Mouse (Mus musculus): ENCODE results near the gene Bpi. TPM values are rescaled to one million over a fixed set of nuclear protein-coding genes. Genes with fewer than 3 reads are reported as not detected.
A peak's percentile ranks its signal among the peaks of the same experiment; 100 is the strongest.

Gene Bpi
- total RNA-seq, 2 experiments from 2014 or later, result not detected

- DNase-seq (ENCODE audit: low spot score), result peak; percentile 54
Observed at GRCm38 (mm10) chr2:158242170-158242896, 15.6 kb upstream of the Bpi start.

- peak; percentile 50 for DNase-seq (ENCODE audit: low spot score)
Observed at GRCm38 (mm10) chr2:158243129-158243870, 14.6 kb upstream of the Bpi start.

GRCm38 (mm10) chr2:158245072-158245817 lies 12.6 kb upstream of the Bpi start:
- no peak for DNase-seq (ENCODE audit: low spot score)

- no peak for DNase-seq (ENCODE audit: low spot score)
Observed at GRCm38 (mm10) chr2:158247852-158248251, 10.0 kb upstream of the Bpi start.

GRCm38 (mm10) chr2:158248318-158248717 lies 9.6 kb upstream of the Bpi start:
- peak; percentile 43 for DNase-seq (ENCODE audit: low spot score)

GRCm38 (mm10) chr2:158250558-158250957 lies 7.3 kb upstream of the Bpi start:
- no peak for DNase-seq (ENCODE audit: low spot score)

GRCm38 (mm10) chr2:158253806-158254205 lies 4.1 kb upstream of the Bpi start:
- DNase-seq (ENCODE audit: low spot score), result no peak

- peak; percentile 31 for DNase-seq (ENCODE audit: low spot score)
Observed at GRCm38 (mm10) chr2:158256894-158257293, 1.0 kb upstream of the Bpi start.

GRCm38 (mm10) chr2:158258781-158259180 lies 887 bp downstream of the Bpi start:
- DNase-seq (ENCODE audit: low spot score), result peak; percentile 71

GRCm38 (mm10) chr2:158259498-158259897 lies 1.6 kb downstream of the Bpi start:
- DNase-seq (ENCODE audit: low spot score), result no peak

- no peak for DNase-seq (ENCODE audit: low spot score)
Observed at GRCm38 (mm10) chr2:158264877-158265276, 7.0 kb downstream of the Bpi start.

- no peak for DNase-seq (ENCODE audit: low spot score)
Observed at GRCm38 (mm10) chr2:158270017-158270416, 12.1 kb downstream of the Bpi start.

GRCm38 (mm10) chr2:158273646-158274045 lies 15.8 kb downstream of the Bpi start:
- no peak for DNase-seq (ENCODE audit: low spot score)

- DNase-seq (ENCODE audit: low spot score), result no peak
Observed at GRCm38 (mm10) chr2:158275349-158275748, 17.5 kb downstream of the Bpi start.

- no peak for DNase-seq (ENCODE audit: low spot score)
Observed at GRCm38 (mm10) chr2:158275811-158276210, 17.9 kb downstream of the Bpi start.

GRCm38 (mm10) chr2:158276451-158276850 lies 18.6 kb downstream of the Bpi start:
- no peak for DNase-seq (ENCODE audit: low spot score)

GRCm38 (mm10) chr2:158276878-158277277 lies 19.0 kb downstream of the Bpi start:
- DNase-seq (ENCODE audit: low spot score), result no peak

GRCm38 (mm10) chr2:158279656-158280055 lies 21.8 kb downstream of the Bpi start:
- DNase-seq (ENCODE audit: low spot score), result no peak

- DNase-seq (ENCODE audit: low spot score), result no peak
Observed at GRCm38 (mm10) chr2:158281497-158282205, 23.8 kb downstream of the Bpi start.

GRCm38 (mm10) chr2:158283136-158283535 lies 25.2 kb downstream of the Bpi start:
- no peak for DNase-seq (ENCODE audit: low spot score)

- DNase-seq (ENCODE audit: low spot score), result no peak
Observed at GRCm38 (mm10) chr2:158283771-158284170, 25.9 kb downstream of the Bpi start.

GRCm38 (mm10) chr2:158284571-158284970 lies 26.7 kb downstream of the Bpi start:
- DNase-seq (ENCODE audit: low spot score), result peak; percentile 49

Measured in gastrocnemius, adult 18-20 months (tissue).